Mouse (Mus musculus) megakaryocyte, embryonic 14.5 days (primary cell): ENCODE measurements around the gene Mrm3. TPM values are rescaled to one million over a fixed set of nuclear protein-coding genes. Genes with fewer than 3 reads are reported as not detected.

Experiments used
- H3K27me3 ChIP-seq: replicated peaks from 2 replicates; pipeline ENCODE3; 2012; ENCODE audit warnings: inconsistent platforms
- H3K36me3 ChIP-seq: replicated peaks from 2 replicates; pipeline ENCODE3; 2012; ENCODE audit warnings: low read length, inconsistent platforms, mixed read lengths
- H3K4me1 ChIP-seq: 2 replicates; pipeline ENCODE4 v1.6.1; 2012; ENCODE audit warnings: inconsistent platforms
- H3K4me3 ChIP-seq: replicated peaks from 2 replicates; pipeline ENCODE3; 2012; ENCODE audit warnings: moderate library complexity, mild to moderate bottlenecking, inconsistent platforms
- H3K9me3 ChIP-seq: 2 replicates; pipeline ENCODE4 v1.6.1; 2012; ENCODE audit warnings: inconsistent platforms
- FLI1 ChIP-seq: IDR thresholded peaks from 2 replicates; pipeline ENCODE4 v1.6.1; 2012; ENCODE audit warnings: low read length, inconsistent platforms, mixed read lengths
- GATA1 ChIP-seq: IDR thresholded peaks from 3 replicates; pipeline ENCODE4 v1.6.1; 2012; ENCODE audit warnings: mixed read lengths, low read length, inconsistent platforms, borderline replicate concordance
- polyA plus RNA-seq: library from polyadenylated mRNA; stranded (reverse); fragments of >175 nt; gene quantifications from 2 replicates; pipeline ENCODE4 v1.2.3, GENCODE M21; 2012; ENCODE audit warnings: low replicate concordance; ENCODE audit not compliant: insufficient read depth

Gene Mrm3
- polyA plus RNA-seq, 1 experiment = 5.5 TPM

DNA sequence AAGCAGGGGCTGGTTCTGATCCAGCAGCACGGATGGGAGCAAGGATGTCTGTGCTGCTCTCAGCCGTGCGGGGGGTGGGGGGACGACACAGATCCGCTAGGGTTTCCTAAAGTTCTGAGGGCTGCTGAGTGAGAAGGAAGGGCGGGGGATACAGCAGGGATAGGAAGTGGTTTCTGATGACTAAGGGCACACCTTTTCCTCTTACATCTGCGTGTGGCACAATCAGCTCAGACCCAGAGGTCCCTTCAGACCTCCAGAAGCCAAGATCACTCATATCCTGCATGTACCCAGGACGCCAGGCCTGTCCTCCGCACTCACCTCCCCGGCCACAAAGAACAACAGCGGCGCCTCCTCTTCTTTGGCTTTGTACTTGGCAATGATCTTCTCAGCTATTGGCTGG lies 17.7 kb downstream of the Mrm3 start:
- Histone ChIP-seq H3K36me3 (peaks cover 51% of the 10 kb centered on the region), H3K27me3 (peaks cover 14% of the 10 kb centered on the region), H3K4me1 (peaks cover 29% of the 10 kb centered on the region), H3K9me3 (no peaks in the 10 kb centered on the region), H3K4me3 (peak overlapping the region; percentile 21)
- TF ChIP-seq GATA1 = no peak

GRCm38 (mm10) chr11:76262611-76263351 lies 19.3 kb downstream of the Mrm3 start:
- Histone ChIP-seq H3K27me3 (peaks cover 16% of the 10 kb centered on the region), H3K36me3 (peaks cover 44% of the 10 kb centered on the region), H3K4me3 (no peak overlapping the region), H3K4me1 (peaks cover 39% of the 10 kb centered on the region), H3K9me3 (no peaks in the 10 kb centered on the region)
- TF ChIP-seq FLI1 = no peak

DNA sequence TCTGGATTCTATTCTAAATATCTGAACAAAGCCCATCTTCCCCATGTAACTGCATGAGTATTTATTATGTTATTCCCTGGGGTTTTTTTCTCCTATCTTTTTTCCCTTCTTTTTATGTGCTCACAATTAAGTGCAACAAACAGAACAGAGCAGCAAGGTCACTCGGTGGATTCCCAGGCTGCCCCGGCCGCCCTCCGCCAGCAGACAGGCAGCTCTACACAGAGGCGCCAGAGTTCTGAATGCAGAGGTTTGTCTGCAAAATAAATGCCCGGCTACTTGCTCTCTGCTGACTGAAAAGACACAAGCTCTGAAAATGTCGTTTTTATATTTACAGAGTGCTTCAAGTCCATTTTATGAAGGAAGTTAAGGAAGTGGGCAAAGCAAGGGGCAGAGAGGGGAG lies 24.0 kb downstream of the Mrm3 start:
- Histone ChIP-seq H3K4me3 (no peak overlapping the region), H3K4me1 (peaks cover 25% of the 10 kb centered on the region), H3K27me3 (peaks cover 9% of the 10 kb centered on the region), H3K9me3 (no peaks in the 10 kb centered on the region), H3K36me3 (peaks cover 29% of the 10 kb centered on the region)
- TF ChIP-seq FLI1 = no peak
- TF ChIP-seq GATA1 = no peak

GRCm38 (mm10) chr11:76268001-76268459 lies 24.5 kb downstream of the Mrm3 start:
- H3K36me3 ChIP-seq = peaks cover 27% of the 10 kb centered on the region
- H3K9me3 ChIP-seq = no peaks in the 10 kb centered on the region
- H3K27me3 ChIP-seq = peaks cover 6% of the 10 kb centered on the region
- H3K4me3 ChIP-seq = no peak overlapping the region
- H3K4me1 ChIP-seq = peaks cover 20% of the 10 kb centered on the region
- no peak for TF ChIP-seq FLI1
- TF ChIP-seq GATA1 = no peak

DNA sequence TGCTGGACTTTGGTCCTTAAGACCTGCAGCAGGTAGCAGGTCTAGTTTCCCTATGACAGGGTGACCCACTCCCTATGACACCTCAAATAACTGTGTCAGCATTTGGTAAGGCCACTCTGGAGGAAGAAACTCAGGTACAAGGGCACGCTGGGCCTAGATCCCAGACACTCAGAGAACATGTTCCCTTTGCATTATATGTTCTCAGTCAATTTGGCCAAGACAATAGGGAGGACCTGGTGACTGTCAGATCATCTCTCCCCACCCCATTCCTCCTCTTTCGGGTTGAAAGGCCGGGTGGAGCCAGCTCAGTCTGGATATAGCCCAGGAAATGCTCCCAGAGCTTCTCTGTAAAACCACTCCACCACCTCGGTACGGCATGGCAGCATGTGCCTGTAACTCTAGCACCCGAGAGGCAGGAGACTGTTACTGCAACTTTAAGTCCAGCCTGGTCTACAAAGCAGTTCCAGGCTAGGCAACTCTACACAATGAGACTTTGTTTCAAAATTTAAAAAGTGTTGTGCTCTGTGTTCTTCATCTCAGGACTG lies 25.1 kb downstream of the Mrm3 start:
- peaks cover 29% of the 10 kb centered on the region for H3K36me3 ChIP-seq
- TF ChIP-seq GATA1 (no peak), FLI1 (no peak)

GRCm38 (mm10) chr11:76272440-76272839 lies 28.9 kb downstream of the Mrm3 start:
- Histone ChIP-seq H3K4me3 (no peak overlapping the region), H3K27me3 (peaks cover 2% of the 10 kb centered on the region), H3K36me3 (peaks cover 37% of the 10 kb centered on the region), H3K9me3 (no peaks in the 10 kb centered on the region), H3K4me1 (peaks cover 8% of the 10 kb centered on the region)
- TF ChIP-seq GATA1 (no peak), FLI1 (no peak)

More for the DNA sequence above, 25.1 kb downstream of the Mrm3 start:
- Histone ChIP-seq H3K4me1 (peaks cover 19% of the 10 kb centered on the region), H3K4me3 (no peak overlapping the region), H3K9me3 (no peaks in the 10 kb centered on the region), H3K27me3 (peaks cover 6% of the 10 kb centered on the region)

- no peaks in the 10 kb centered on the region; the same call in 1 of the 2 replicates for H3K4me1 ChIP-seq
- H3K9me3 ChIP-seq = peaks cover 6% of the 10 kb centered on the region; the same call in 1 of the 2 replicates
- peaks cover 13% of the 10 kb centered on the region for H3K27me3 ChIP-seq
- TF ChIP-seq GATA1 = no peak
- no peak for TF ChIP-seq FLI1
- H3K4me3 ChIP-seq = no peak overlapping the region
- H3K36me3 ChIP-seq = peaks cover 7% of the 10 kb centered on the region
These were observed 35.7 kb downstream of the Mrm3 start for GRCm38 (mm10) chr11:76278960-76279852.

DNA sequence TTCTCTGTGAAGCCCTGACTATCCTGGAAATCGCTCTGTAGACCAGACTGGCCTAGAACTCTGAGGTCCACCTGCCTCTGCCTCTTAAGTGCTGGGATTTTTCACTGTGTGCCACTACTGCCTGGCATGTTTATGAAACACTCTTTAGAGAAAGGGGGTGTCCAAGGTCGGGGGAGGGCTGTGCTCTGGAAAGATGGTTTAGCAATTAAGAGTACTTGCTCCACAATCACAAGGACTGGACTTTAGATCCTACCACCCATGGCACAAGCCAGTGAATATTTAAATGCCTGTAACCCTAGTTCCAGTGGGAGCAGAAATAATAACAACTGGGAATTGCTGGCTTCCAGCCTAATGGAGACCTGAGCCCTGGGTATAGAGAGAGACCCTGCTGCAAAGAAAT lies 36.5 kb downstream of the Mrm3 start:
- TF ChIP-seq GATA1 (no peak), FLI1 (no peak)
- Histone ChIP-seq H3K9me3 (peaks cover 6% of the 10 kb centered on the region; the same call in 1 of the 2 replicates), H3K27me3 (peaks cover 13% of the 10 kb centered on the region), H3K4me1 (peaks cover 5% of the 10 kb centered on the region), H3K4me3 (no peak overlapping the region), H3K36me3 (peaks cover 4% of the 10 kb centered on the region)

- H3K4me1 ChIP-seq = peaks cover 35% of the 10 kb centered on the region
- TF ChIP-seq FLI1 = no peak
- no peak for TF ChIP-seq GATA1
- peaks cover 25% of the 10 kb centered on the region for H3K27me3 ChIP-seq
- no peak overlapping the region for H3K4me3 ChIP-seq
- peaks cover 6% of the 10 kb centered on the region; the same call in 1 of the 2 replicates for H3K9me3 ChIP-seq
- H3K36me3 ChIP-seq = no peaks in the 10 kb centered on the region
These were observed 40.3 kb downstream of the Mrm3 start for GRCm38 (mm10) chr11:76283841-76284240.
